Mouse (Mus musculus): Measurements from ENCODE around the gene Mocs3. TPM values are rescaled to one million over a fixed set of nuclear protein-coding genes. Genes with fewer than 3 reads are reported as not detected.
A peak's percentile ranks its signal among the peaks of the same experiment; 100 is the strongest.

Mocs3 gene
- polyA plus RNA-seq, 1 experiment from 2014 or later: 4.4 TPM

- Histone ChIP-seq H3K36me3 (ENCODE audit: inconsistent target) (peaks cover 79% of the 10 kb centered on the region), H3K27ac (no peak overlapping the region), H3K4me3 (ENCODE audit: inconsistent target) (no peak overlapping the region), H3K79me2 (ENCODE audit: inconsistent target) (no peaks in the 10 kb centered on the region)
- 79% methylated on average over 5 of the region's 5 CpGs for WGBS (ENCODE audit: missing documents)
Observed at GRCm38 (mm10) chr2:168213788-168214397, 16.5 kb upstream of the Mocs3 start.

- 98% methylated on average over 6 of the region's 6 CpGs for WGBS (ENCODE audit: missing documents)
- H3K27ac ChIP-seq: no peak overlapping the region
- no peak overlapping the region for H3K4me3 ChIP-seq (ENCODE audit: inconsistent target)
- H3K79me2 ChIP-seq (ENCODE audit: inconsistent target): peaks cover 42% of the 10 kb centered on the region
- peaks cover 74% of the 10 kb centered on the region for H3K36me3 ChIP-seq (ENCODE audit: inconsistent target)
Observed at GRCm38 (mm10) chr2:168223326-168223725, 7.1 kb upstream of the Mocs3 start.

GRCm38 (mm10) chr2:168229116-168230025 lies 1.1 kb upstream of the Mocs3 start:
- Histone ChIP-seq H3K36me3 (ENCODE audit: inconsistent target) (peaks cover 20% of the 10 kb centered on the region), H3K4me3 (ENCODE audit: inconsistent target) (peak overlapping the region; percentile 81), H3K79me2 (ENCODE audit: inconsistent target) (peaks cover 70% of the 10 kb centered on the region), H3K27ac (peak overlapping the region; percentile 96)
- 9% methylated on average over 41 of the region's 41 CpGs for WGBS (ENCODE audit: missing documents)

GRCm38 (mm10) chr2:168230773-168231470 lies 500 bp downstream of the Mocs3 start:
- no peak overlapping the region for H3K27ac ChIP-seq
- peaks cover 56% of the 10 kb centered on the region for H3K79me2 ChIP-seq (ENCODE audit: inconsistent target)
- no peak overlapping the region for H3K4me3 ChIP-seq (ENCODE audit: inconsistent target)
- WGBS (ENCODE audit: missing documents): 3% methylated on average over 78 of the region's 105 CpGs
- peaks cover 5% of the 10 kb centered on the region; the same call in 1 of the 2 replicates for H3K36me3 ChIP-seq (ENCODE audit: inconsistent target)

DNA sequence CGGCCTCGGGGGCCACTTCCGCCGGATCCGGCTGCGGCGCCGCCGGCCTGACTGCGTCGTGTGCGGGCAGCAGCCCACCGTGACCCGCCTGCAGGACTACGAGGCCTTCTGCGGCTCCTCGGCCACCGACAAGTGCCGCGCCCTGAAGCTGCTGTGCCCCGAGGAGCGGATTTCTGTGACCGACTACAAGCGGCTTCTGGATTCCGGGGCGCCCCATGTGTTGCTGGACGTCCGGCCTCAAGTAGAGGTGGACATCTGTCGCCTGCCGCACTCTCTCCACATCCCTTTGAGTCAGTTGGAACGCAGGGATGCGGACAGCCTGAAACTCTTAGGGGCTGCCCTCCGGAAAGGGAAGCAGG lies 1.0 kb downstream of the Mocs3 start:
- Histone ChIP-seq H3K36me3 (ENCODE audit: inconsistent target) (no peaks in the 10 kb centered on the region; the same call in 1 of the 2 replicates), H3K79me2 (ENCODE audit: inconsistent target) (peaks cover 51% of the 10 kb centered on the region), H3K4me3 (ENCODE audit: inconsistent target) (no peak overlapping the region), H3K27ac (no peak overlapping the region)
- WGBS (ENCODE audit: missing documents): 66% methylated on average over 32 of the region's 33 CpGs

GRCm38 (mm10) chr2:168233286-168233685 lies 2.9 kb downstream of the Mocs3 start:
- Histone ChIP-seq H3K27ac (no peak overlapping the region), H3K36me3 (ENCODE audit: inconsistent target) (no peaks in the 10 kb centered on the region), H3K79me2 (ENCODE audit: inconsistent target) (peaks cover 32% of the 10 kb centered on the region), H3K4me3 (ENCODE audit: inconsistent target) (no peak overlapping the region)
- WGBS (ENCODE audit: missing documents): 98% methylated on average over 5 of the region's 5 CpGs

- WGBS (ENCODE audit: missing documents): 84% methylated on average over 4 of the region's 4 CpGs
- Histone ChIP-seq H3K4me3 (ENCODE audit: inconsistent target) (no peak overlapping the region), H3K36me3 (ENCODE audit: inconsistent target) (no peaks in the 10 kb centered on the region), H3K27ac (no peak overlapping the region), H3K79me2 (ENCODE audit: inconsistent target) (no peaks in the 10 kb centered on the region)
Observed at GRCm38 (mm10) chr2:168238335-168238734, 7.9 kb downstream of the Mocs3 start.

GRCm38 (mm10) chr2:168242841-168243240 lies 12.4 kb downstream of the Mocs3 start:
- Histone ChIP-seq H3K27ac (no peak overlapping the region), H3K36me3 (ENCODE audit: inconsistent target) (no peaks in the 10 kb centered on the region), H3K79me2 (ENCODE audit: inconsistent target) (no peaks in the 10 kb centered on the region), H3K4me3 (ENCODE audit: inconsistent target) (no peak overlapping the region)

GRCm38 (mm10) chr2:168243278-168243677 lies 12.9 kb downstream of the Mocs3 start:
- Histone ChIP-seq H3K4me3 (ENCODE audit: inconsistent target) (no peak overlapping the region), H3K79me2 (ENCODE audit: inconsistent target) (no peaks in the 10 kb centered on the region), H3K36me3 (ENCODE audit: inconsistent target) (no peaks in the 10 kb centered on the region), H3K27ac (no peak overlapping the region)
- WGBS (ENCODE audit: missing documents): 91% methylated on average over 4 of the region's 4 CpGs

- Histone ChIP-seq H3K4me3 (ENCODE audit: inconsistent target) (no peak overlapping the region), H3K79me2 (ENCODE audit: inconsistent target) (no peaks in the 10 kb centered on the region), H3K36me3 (ENCODE audit: inconsistent target) (no peaks in the 10 kb centered on the region), H3K27ac (no peak overlapping the region)
- WGBS (ENCODE audit: missing documents): 68% methylated on average over 8 of the region's 8 CpGs
Observed at GRCm38 (mm10) chr2:168245571-168245970, 15.1 kb downstream of the Mocs3 start.

DNA sequence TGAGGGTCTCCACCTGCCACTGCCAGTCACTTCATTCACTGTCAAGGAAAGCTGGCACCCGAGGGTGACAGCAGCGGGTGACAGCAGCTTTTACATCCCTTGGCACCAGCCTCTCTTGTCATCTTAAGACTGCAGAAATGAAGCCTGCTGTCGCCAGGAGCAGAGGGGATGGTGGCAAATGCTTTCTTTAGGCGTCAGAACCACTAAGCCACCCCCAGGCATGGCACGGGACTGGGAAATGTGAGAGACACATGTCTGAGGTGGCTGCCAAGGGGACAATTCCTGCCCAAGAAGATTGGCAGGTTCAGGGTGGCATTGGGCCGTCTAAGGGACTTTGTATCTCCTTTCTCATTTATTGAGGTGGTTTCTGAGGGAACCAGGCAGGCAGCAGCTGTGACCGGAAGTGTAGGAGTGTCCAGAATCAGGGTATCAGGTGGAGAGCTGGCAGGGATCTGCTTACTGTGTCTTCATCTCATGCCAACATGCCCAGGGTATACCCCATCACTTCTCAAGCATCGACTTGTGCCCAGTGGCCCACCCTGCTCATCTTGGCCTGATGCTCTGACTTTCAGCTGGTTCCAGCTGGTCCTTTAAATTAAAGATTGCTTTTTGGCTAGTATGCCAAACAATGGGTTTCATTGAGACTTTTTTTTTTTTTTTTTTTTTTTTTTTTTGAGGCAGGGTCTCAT lies 17.9 kb downstream of the Mocs3 start:
- no peaks in the 10 kb centered on the region for H3K79me2 ChIP-seq (ENCODE audit: inconsistent target)
- H3K4me3 ChIP-seq (ENCODE audit: inconsistent target): no peak overlapping the region
- no peak overlapping the region for H3K27ac ChIP-seq
- 86% methylated on average over 8 of the region's 8 CpGs for WGBS (ENCODE audit: missing documents)
- H3K36me3 ChIP-seq (ENCODE audit: inconsistent target): no peaks in the 10 kb centered on the region

DNA sequence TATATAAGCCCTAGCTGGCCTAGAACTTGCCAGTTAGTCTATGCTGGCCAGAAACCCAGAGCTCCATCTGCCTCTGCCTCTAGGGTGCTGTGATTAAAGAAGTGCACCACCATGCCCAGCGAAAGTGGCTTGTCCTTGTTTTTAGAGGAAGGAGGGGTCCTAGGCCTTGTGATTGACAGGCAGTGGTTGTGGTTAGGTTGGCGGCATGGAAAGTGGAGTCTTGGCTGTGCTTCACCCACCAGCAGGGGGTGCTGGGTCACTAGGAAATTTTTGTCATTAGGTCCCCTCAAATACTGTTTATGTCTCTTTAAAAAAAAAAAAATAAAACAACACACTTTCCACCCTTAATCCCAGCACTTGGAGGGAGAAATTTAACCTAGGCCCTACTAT lies 18.4 kb downstream of the Mocs3 start:
- Histone ChIP-seq H3K36me3 (ENCODE audit: inconsistent target) (no peaks in the 10 kb centered on the region), H3K4me3 (ENCODE audit: inconsistent target) (no peak overlapping the region), H3K79me2 (ENCODE audit: inconsistent target) (no peaks in the 10 kb centered on the region), H3K27ac (no peak overlapping the region)
- WGBS (ENCODE audit: missing documents): 27% methylated on average over 2 of the region's 2 CpGs

GRCm38 (mm10) chr2:168250270-168250669 lies 19.8 kb downstream of the Mocs3 start:
- H3K36me3 ChIP-seq (ENCODE audit: inconsistent target): no peaks in the 10 kb centered on the region
- H3K79me2 ChIP-seq (ENCODE audit: inconsistent target): no peaks in the 10 kb centered on the region
- WGBS (ENCODE audit: missing documents): 28% methylated on average over 8 of the region's 8 CpGs
- no peak overlapping the region for H3K4me3 ChIP-seq (ENCODE audit: inconsistent target)
- no peak overlapping the region for H3K27ac ChIP-seq

DNA sequence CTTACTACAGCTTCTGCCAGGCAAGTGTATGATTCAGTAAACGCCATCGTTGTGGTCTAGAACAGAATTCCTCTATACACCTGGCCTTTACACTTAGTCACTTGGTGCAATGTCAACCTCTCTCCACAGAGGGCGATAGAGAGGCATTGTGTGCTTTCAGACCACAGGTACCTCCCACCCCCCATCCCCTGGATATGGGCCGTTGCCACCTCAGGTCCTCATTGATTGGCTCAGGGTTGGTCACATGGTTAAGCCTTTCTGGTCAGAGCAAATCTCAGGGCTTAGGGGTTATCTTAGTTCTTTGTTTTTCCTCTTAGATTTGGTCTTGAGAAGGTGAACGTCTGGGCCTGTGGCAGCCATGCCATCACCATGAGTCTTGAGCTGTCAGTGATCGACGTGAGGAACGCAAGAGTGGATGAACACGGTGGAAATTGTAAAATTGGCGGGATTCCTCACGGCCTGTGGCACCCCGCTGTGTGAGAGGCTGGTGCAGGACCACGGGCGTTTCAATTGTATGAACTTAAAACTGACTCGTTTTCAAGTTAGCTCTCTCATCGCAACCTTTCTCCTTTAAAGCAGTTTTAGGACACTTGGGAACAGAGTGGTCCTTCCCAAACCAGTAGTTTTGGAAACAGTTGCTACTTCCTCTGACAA lies 22.3 kb downstream of the Mocs3 start:
- H3K36me3 ChIP-seq (ENCODE audit: inconsistent target): no peaks in the 10 kb centered on the region
- 31% methylated on average over 16 of the region's 16 CpGs for WGBS (ENCODE audit: missing documents)
- H3K27ac ChIP-seq: no peak overlapping the region
- H3K79me2 ChIP-seq (ENCODE audit: inconsistent target): no peaks in the 10 kb centered on the region
- H3K4me3 ChIP-seq (ENCODE audit: inconsistent target): no peak overlapping the region

All from macrophage (primary cell).